Mouse (Mus musculus): ENCODE results near the gene Irak1.

- no peak for TF ChIP-seq CTCF (IDR thresholded peaks at IDR 0.05; ENCODE audit: low read depth, low read length)
- TF ChIP-seq TAL1 (conservative IDR thresholded peaks at IDR 0.05; ENCODE audit: low read depth, low read length), result no peak
Observed at GRCm38 (mm10) chrX:74008063-74008462, 15.7 kb downstream of the Irak1 start.
